Mouse (Mus musculus): Measurements from ENCODE around the gene Zfp641.

Gene Zfp641

GRCm38 (mm10) chr15:98295628-98296551, at the start of gene Zfp641:
Gene Zfp641 (minus strand): TSS chr15:98296161.
- peak; percentile 21 for DNase-seq (ENCODE audit: extremely low spot score)

GRCm38 (mm10) chr15:98340887-98341286, 44.9 kb upstream of the Zfp641 start, which contains the start of gene Olfr284:
Gene Olfr284 (minus strand): TSS chr15:98340987.
- DNase-seq (ENCODE audit: extremely low spot score): no peak

GRCm38 (mm10) chr15:98317177-98317724, 21.3 kb upstream of the Zfp641 start, which contains the start of gene Olfr285:
Gene Olfr285 (minus strand): TSS chr15:98317353.
- no peak for DNase-seq (ENCODE audit: extremely low spot score)

- DNase-seq (ENCODE audit: extremely low spot score): no peak
These were observed 19.7 kb upstream of the Zfp641 start for GRCm38 (mm10) chr15:98315703-98316102.

DNA sequence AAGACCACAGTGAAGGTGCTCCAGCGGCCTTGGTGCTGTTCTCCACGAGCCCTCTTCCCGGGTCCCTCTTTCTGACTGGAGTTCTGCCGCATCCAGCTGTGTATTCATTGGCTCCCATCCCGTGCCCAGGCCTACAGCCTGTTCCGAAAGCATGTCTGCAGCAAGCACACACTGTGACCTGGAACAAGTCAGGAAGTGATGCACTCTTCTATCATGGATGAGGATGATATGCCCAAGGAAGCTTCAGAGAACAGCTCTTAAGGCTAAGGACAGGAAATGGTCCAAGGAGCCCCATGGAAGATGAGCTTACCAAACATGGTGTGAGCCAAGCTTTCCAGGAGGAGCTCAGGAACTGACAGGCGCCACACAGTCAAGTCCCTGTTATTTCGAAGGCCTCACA, 2.3 kb downstream of the Zfp641 start:
- no peak for DNase-seq (ENCODE audit: extremely low spot score)

DNA sequence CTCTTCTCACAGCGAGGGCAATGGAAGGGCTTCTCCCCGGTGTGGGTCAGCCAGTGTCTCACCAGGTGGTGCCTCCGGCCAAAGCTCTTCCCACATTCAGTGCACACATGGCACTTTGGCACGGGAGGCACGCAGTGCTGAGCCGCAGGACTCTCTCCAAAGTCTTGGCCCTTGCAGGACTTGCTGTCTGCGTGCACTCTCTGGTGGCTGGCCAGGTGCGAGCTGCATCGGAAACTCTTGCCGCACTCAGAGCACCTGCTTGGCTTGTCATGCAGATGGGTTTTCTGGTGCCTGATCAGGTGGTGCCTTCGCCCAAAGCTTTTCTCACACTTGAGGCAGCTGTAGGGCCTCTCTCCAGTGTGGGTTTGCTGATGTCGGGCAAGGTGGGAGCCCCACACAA, 7.4 kb downstream of the Zfp641 start:
- no peak for DNase-seq (ENCODE audit: extremely low spot score)

DNA sequence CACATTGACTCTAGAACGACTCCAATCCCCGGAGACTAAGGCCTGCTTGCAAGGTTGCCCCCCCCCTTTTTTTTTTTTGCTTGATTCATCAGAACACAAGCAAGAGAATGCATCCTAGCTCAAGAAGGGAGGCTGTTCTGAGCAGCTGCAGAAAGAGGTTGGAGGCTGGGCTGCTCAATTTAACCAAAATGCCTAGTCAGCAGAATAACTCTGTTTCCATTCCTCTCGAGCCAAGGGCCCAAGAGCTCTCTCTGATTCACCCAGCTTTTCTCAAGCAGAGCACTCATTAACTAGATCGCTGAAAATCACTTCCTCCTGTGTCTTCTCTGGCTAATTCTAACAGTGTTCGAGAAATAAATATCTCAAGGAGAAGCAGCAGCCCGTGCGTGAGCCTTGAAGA, 9.5 kb downstream of the Zfp641 start:
- DNase-seq (ENCODE audit: extremely low spot score): no peak

GRCm38 (mm10) chr15:98257776-98258175, 38.2 kb downstream of the Zfp641 start:
- DNase-seq (ENCODE audit: extremely low spot score): no peak

DNA sequence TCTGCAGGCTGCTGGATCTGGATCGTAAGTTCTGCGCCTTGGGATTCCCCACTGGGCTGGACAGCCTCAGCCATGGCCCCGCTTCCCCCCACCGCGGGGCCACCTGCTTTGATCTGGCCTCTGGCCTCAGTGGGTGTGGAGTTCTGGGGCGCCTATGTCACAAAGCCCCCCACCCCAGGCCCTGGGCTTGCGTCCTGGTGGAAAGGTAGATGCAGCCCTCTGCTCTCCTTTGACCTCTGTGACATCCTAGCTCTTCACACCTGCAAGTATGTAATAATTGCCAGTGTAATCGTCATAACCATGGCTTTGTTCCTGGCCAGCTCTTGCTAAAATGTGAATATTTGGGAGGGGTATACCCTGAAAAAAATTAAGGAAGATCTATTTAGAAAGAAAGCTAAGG, 38.8 kb downstream of the Zfp641 start, which contains the start of gene H1fnt:
H1fnt (minus strand) TSS at position 101 of the 400 bp plus-strand sequence.
- DNase-seq (ENCODE audit: extremely low spot score): no peak

DNA sequence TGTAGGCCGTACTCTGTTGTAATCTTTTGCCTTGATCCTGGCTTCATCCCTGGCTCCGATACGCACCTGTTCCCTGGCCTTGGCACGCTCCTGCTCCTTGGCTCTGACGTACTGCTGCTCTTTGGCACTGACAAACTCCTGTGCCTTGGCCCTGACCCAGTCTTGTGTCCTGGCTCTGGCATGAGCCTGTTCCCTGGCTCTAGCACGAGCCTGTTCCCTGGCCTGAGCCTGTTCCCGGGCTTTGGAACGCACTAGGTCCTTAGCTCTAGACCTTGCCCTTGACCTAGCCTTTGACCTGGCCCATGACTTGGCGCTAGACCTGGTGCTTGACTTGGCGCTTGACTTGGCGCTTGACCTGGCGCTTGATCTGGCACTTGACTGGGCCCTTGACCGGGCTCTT, 39.7 kb downstream of the Zfp641 start:
- no peak for DNase-seq (ENCODE audit: extremely low spot score)
